Mouse (Mus musculus) thymus, adult 2 months (tissue): ENCODE measurements at regions not wholly inside any gene's neighbourhood (a gene's known extent, or its start where the extent isn't known, plus 50 kb on each side); places are given as distances from the start of the nearest gene placed in this dataset.

Source experiments
- CTCF ChIP-seq: fragments of 200-500 bp; IDR thresholded peaks from 2 replicates; pipeline ENCODE4 v1.5.1; 2012; ENCODE audit warnings: mild to moderate bottlenecking, control low read depth, low read length, moderate library complexity, borderline replicate concordance; ENCODE audit not compliant: control insufficient read depth, poor library complexity, insufficient read depth; ENCODE audit errors: extremely low read depth
- POLR2A ChIP-seq: fragments of 200-500 bp; IDR thresholded peaks from 2 replicates; pipeline ENCODE4 v1.6.1; 2012; ENCODE audit warnings: mild to moderate bottlenecking, low read length, control low read depth, moderate library complexity; ENCODE audit not compliant: control insufficient read depth, poor library complexity, insufficient read depth; ENCODE audit errors: extremely low read depth

- no peak for TF ChIP-seq CTCF
- no peak for TF ChIP-seq POLR2A
These were observed 130.3 kb downstream of the Btg1 start for GRCm38 (mm10) chr10:96747015-96747663.
